Mouse (Mus musculus) midbrain, postnatal 0 days (tissue): ENCODE data around the gene Slc26a11. TPM values are rescaled to one million over a fixed set of nuclear protein-coding genes. Genes with fewer than 3 reads are reported as not detected.

Experiments
- ATAC-seq: fragments of 200-750 bp; cut with Nextera tagmentation; 2 replicates; pipeline ENCODE4 v1.8.0; 2017; ENCODE audit warnings: moderate number of reproducible peaks, mild to moderate bottlenecking, moderate TSS enrichment, moderate library complexity; ENCODE audit not compliant: low FRiP score
- DNase-seq: peaks from one replicate; pipeline ENCODE4 v3.0.0-alpha.2; 2015; ENCODE audit warnings: low spot score
- H3K27ac ChIP-seq: fragments of 300-500 bp; sonication (generic); 2 replicates; pipeline ENCODE4 v1.5.1; 2014; ENCODE audit warnings: low read depth, mild to moderate bottlenecking, low read length, mixed read lengths
- H3K27me3 ChIP-seq: fragments of 300-500 bp; sonication (generic); 2 replicates; pipeline ENCODE4 v1.6.1; 2014; ENCODE audit warnings: low read length, control low read depth, mixed read lengths; ENCODE audit not compliant: insufficient read depth
- H3K36me3 ChIP-seq: fragments of 300-500 bp; sonication (generic); 2 replicates; pipeline ENCODE4 v1.6.1; 2014; ENCODE audit warnings: low read length, control low read depth, mixed read lengths; ENCODE audit not compliant: insufficient read depth
- H3K4me1 ChIP-seq: fragments of 300-500 bp; sonication (generic); 2 replicates; pipeline ENCODE4 v1.6.1; 2014; ENCODE audit warnings: mild to moderate bottlenecking, control low read depth, antibody characterized with exemption, low read length, mixed read lengths; ENCODE audit not compliant: insufficient read depth
- H3K4me2 ChIP-seq: fragments of 300-500 bp; sonication (generic); 2 replicates; pipeline ENCODE4 v1.6.1; 2014; ENCODE audit warnings: low read depth, mild to moderate bottlenecking, low read length, mixed read lengths; ENCODE audit not compliant: poor library complexity, severe bottlenecking
- H3K4me3 ChIP-seq: fragments of 300-500 bp; sonication (generic); 2 replicates; pipeline ENCODE4 v1.5.1; 2014; ENCODE audit warnings: low read depth, mild to moderate bottlenecking, low read length, moderate library complexity
- H3K9ac ChIP-seq: fragments of 300-500 bp; sonication (generic); replicated peaks from 2 replicates; pipeline ENCODE4 v1.6.1; 2014; ENCODE audit warnings: mild to moderate bottlenecking, low read length, moderate library complexity, mixed read lengths; ENCODE audit not compliant: poor library complexity, severe bottlenecking
- H3K9me3 ChIP-seq: fragments of 300-500 bp; sonication (generic); 2 replicates; pipeline ENCODE4 v1.6.1; 2016; ENCODE audit warnings: low read length, control low read depth
- CTCF ChIP-seq: IDR thresholded peaks from 2 replicates; pipeline ENCODE4 v1.5.1; 2016; ENCODE audit warnings: antibody characterized with exemption, mild to moderate bottlenecking
- WGBS: fragments of 180-500 bp; shearing (Covaris S2); extraction: QIAGEN DNeasy Blood & Tissue Kit; methylation state at CpG from one replicate; pipeline ENCODE4 v1.1.7; 2014; 5-methylcytosine and 5-hydroxymethylcytosine counted together
- polyA plus RNA-seq: library from polyadenylated mRNA; unstranded; fragments of >200 nt; fragmentation: Nextera tagmentation; extraction: Ambion mirVana; gene quantifications from 2 replicates; pipeline ENCODE4 v1.2.1, GENCODE M21; 2015
- total RNA-seq: library from RNA; depleted of rRNA; stranded (reverse); fragments of >200 nt; gene quantifications from 2 replicates; pipeline ENCODE4 v1.2.3, GENCODE M21; 2014

Gene Slc26a11
- total and polyA plus RNA-seq, 2 experiments from 2014 or later: 7.0 to 8.3 TPM

DNA sequence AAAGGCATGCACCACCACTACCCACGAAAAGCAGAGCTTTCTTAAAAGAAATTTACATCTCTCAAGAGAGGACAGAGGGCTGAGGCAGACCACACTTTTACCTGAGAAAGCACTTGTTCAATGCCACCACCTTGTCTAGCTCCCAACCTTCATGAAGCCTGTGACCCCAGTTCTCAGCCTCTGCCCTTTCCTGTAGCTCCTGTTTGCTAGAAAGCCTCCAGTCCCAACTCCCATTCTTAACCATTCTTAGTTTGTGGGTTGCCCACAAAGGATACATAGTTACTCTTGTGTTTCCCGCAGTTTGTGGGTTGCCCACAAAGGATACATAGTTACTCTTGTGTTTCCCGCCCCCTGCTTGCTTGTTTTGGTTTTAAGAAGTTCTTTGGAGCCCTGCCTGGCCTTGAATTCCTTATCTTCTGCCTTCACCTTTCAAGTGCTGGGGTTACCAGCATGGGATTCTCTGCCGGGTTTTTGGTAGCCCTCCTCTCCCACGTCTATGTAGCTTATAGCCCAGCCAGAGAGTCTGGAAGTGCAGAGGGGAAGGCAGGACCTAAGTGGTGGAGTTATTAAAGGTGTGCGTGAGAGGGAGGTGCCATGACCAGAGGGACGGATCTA, 36.1 kb downstream of the Slc26a11 start:
- Histone ChIP-seq H3K27ac (no peak overlapping the region), H3K4me2 (no peak overlapping the region), H3K36me3 (no peaks in the 10 kb centered on the region), H3K27me3 (peaks cover 64% of the 10 kb centered on the region), H3K4me3 (no peak overlapping the region), H3K9me3 (no peaks in the 10 kb centered on the region), H3K9ac (no peak overlapping the region), H3K4me1 (peaks cover 4% of the 10 kb centered on the region; the same call in 1 of the 2 replicates)
- DNase-seq (no peak), ATAC-seq (no peak)
- TF ChIP-seq CTCF: no peak
- 41% methylated on average over 7 of the region's 7 CpGs for WGBS

GRCm38 (mm10) chr11:119392001-119392614, 36.8 kb downstream of the Slc26a11 start:
- no peak overlapping the region for H3K27ac ChIP-seq
- H3K36me3 ChIP-seq: no peaks in the 10 kb centered on the region
- H3K4me2 ChIP-seq: no peak overlapping the region
- no peaks in the 10 kb centered on the region for H3K9me3 ChIP-seq
- no peak overlapping the region for H3K4me3 ChIP-seq
- peaks cover 4% of the 10 kb centered on the region; the same call in 1 of the 2 replicates for H3K4me1 ChIP-seq
- WGBS: 7% methylated on average over 11 of the region's 12 CpGs
- ATAC-seq (no peak), DNase-seq (no peak)
- peaks cover 66% of the 10 kb centered on the region for H3K27me3 ChIP-seq
- TF ChIP-seq CTCF: no peak
- H3K9ac ChIP-seq: no peak overlapping the region

- Histone ChIP-seq H3K4me2 (peak within 1 kb of the TSS; percentile 48), H3K4me1 (peaks cover 4% of the 10 kb centered on the region; the same call in 1 of the 2 replicates), H3K9me3 (no peaks in the 10 kb centered on the region), H3K27ac (no peak within 1 kb of the TSS), H3K9ac (no peak within 1 kb of the TSS), H3K4me3 (peak within 1 kb of the TSS; percentile 34), H3K27me3 (peaks cover 63% of the 10 kb centered on the region), H3K36me3 (no peaks in the 10 kb centered on the region)
- 2% methylated on average over 19 of the region's 19 CpGs for WGBS
- no peak for DNase-seq
- ATAC-seq: no peak; the same call in 1 of the 2 replicates
- TF ChIP-seq CTCF: peak; percentile 28; the same call in 1 of the 2 replicates
Measured at GRCm38 (mm10) chr11:119392800-119393482, 37.6 kb downstream of the Slc26a11 start, which contains the start of gene Rnf213. Rnf213 (plus strand) TSS chr11:119393100.

- no peaks in the 10 kb centered on the region for H3K9me3 ChIP-seq
- H3K27me3 ChIP-seq: peaks cover 61% of the 10 kb centered on the region
- TF ChIP-seq CTCF: no peak
- peak overlapping the region; percentile 48 for H3K4me2 ChIP-seq
- H3K9ac ChIP-seq: no peak overlapping the region
- H3K36me3 ChIP-seq: no peaks in the 10 kb centered on the region
- DNase-seq: no peak
- H3K4me1 ChIP-seq: peaks cover 4% of the 10 kb centered on the region; the same call in 1 of the 2 replicates
- WGBS: 24% methylated on average over 7 of the region's 7 CpGs
- peak overlapping the region; percentile 34 for H3K4me3 ChIP-seq
- ATAC-seq: no peak
- H3K27ac ChIP-seq: no peak overlapping the region
Measured at GRCm38 (mm10) chr11:119393483-119393804, 38.1 kb downstream of the Slc26a11 start.

- no peak for TF ChIP-seq CTCF
- Histone ChIP-seq H3K4me2 (no peak overlapping the region), H3K27me3 (peaks cover 53% of the 10 kb centered on the region), H3K4me1 (peaks cover 4% of the 10 kb centered on the region; the same call in 1 of the 2 replicates), H3K4me3 (no peak overlapping the region), H3K9me3 (no peaks in the 10 kb centered on the region), H3K36me3 (no peaks in the 10 kb centered on the region), H3K9ac (no peak overlapping the region), H3K27ac (no peak overlapping the region)
- no peak for ATAC-seq
- 54% methylated on average over 6 of the region's 6 CpGs for WGBS
- no peak for DNase-seq
Measured at GRCm38 (mm10) chr11:119394210-119394609, 38.9 kb downstream of the Slc26a11 start.

- DNase-seq: no peak
- no peak for TF ChIP-seq CTCF
- no peaks in the 10 kb centered on the region for H3K36me3 ChIP-seq
- H3K4me3 ChIP-seq: no peak overlapping the region
- no peaks in the 10 kb centered on the region for H3K9me3 ChIP-seq
- H3K9ac ChIP-seq: no peak overlapping the region
- no peak overlapping the region for H3K27ac ChIP-seq
- H3K4me1 ChIP-seq: peaks cover 4% of the 10 kb centered on the region; the same call in 1 of the 2 replicates
- peaks cover 45% of the 10 kb centered on the region for H3K27me3 ChIP-seq
- WGBS: 14% methylated on average over 7 of the region's 7 CpGs
- no peak for ATAC-seq
- H3K4me2 ChIP-seq: no peak overlapping the region
Measured at GRCm38 (mm10) chr11:119395394-119395793, 40.0 kb downstream of the Slc26a11 start.
